Mouse (Mus musculus) testis, adult 10 weeks (tissue): ENCODE results near the gene Sparc. TPM values are rescaled to one million over a fixed set of nuclear protein-coding genes. Genes with fewer than 3 reads are reported as not detected.

ENCODE experiments used
- polyA plus RNA-seq: library from polyadenylated mRNA; stranded (reverse); fragments of 350-450 nt; fragmentation: Illumina TruSeq; extraction: RNeasy Lipid Tissue Mini Kit (QIAGEN cat#74804); gene quantifications from one replicate; pipeline ENCODE4 v1.2.3, GENCODE M21; 2014; ENCODE audit warnings: low read depth, low replicate concordance

Sparc gene
- polyA plus RNA-seq, result 252 TPM

GRCm38 (mm10) chr11:55422978-55423377 is at the start of gene Sparc:
Sparc (minus strand) TSS chr11:55423183.

GRCm38 (mm10) chr11:55469048-55469843 is 46.3 kb upstream of the Sparc start, which contains the start of gene G3bp1:
G3bp1 (plus strand) TSS chr11:55469685.

GRCm38 (mm10) chr11:55461019-55461645 is 38.1 kb upstream of the Sparc start, which contains the start of gene Atox1:
Atox1 (minus strand) TSS chr11:55461239.

Other genes starting within 250 kb of the Sparc start
- gene Slc36a2, start 238.1 kb downstream of the Sparc start, polyA plus RNA-seq, result 0.08 TPM
- 1.3 TPM for gene Slc36a1, start 218.8 kb downstream of the Sparc start, polyA plus RNA-seq
- gene Fat2, start 86.6 kb downstream of the Sparc start, polyA plus RNA-seq, result 0.01 TPM
- gene Atox1, start 38.1 kb upstream of the Sparc start, polyA plus RNA-seq, result 0.50 TPM
- gene G3bp1, start 46.5 kb upstream of the Sparc start, polyA plus RNA-seq, result 13.0 TPM
- gene Glra1, start 185.0 kb upstream of the Sparc start, polyA plus RNA-seq, result not detected